Mouse (Mus musculus) right cerebral cortex, postnatal 4 days (tissue): ENCODE measurements around the gene Cacna1e.

Source experiments
- DNase-seq: peaks from one replicate; pipeline ENCODE4 v3.0.0-alpha.2; 2022

Cacna1e gene

GRCm38 (mm10) chr1:154476671-154477070 lies 407.6 kb downstream of the Cacna1e start:
- DNase-seq: no peak

- no peak for DNase-seq
These were observed 408.6 kb downstream of the Cacna1e start for GRCm38 (mm10) chr1:154475706-154476105.

GRCm38 (mm10) chr1:154474156-154474555 lies 410.1 kb downstream of the Cacna1e start:
- no peak for DNase-seq

DNA sequence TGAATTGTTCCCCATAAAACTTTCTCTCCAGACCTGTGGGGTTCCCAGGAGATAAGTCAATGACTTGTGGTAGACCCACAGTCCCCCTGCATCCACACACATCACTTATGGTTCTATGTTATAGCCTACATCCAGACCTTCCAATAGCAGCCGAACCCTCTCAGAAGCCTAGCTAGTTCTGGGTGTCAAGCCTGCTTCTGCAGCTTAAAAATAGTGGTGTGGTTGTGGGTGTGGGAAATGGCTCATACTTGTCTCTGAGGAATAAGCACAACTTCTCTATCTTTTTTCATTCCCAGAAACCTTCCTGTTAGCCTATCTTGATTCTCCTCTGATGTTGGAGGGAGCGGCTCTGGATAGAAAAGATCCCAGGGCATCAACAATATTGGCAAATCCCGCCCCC lies 417.0 kb downstream of the Cacna1e start:
- no peak for DNase-seq

GRCm38 (mm10) chr1:154461521-154461920 lies 422.8 kb downstream of the Cacna1e start:
- DNase-seq: no peak

- DNase-seq: no peak
These were observed 424.2 kb downstream of the Cacna1e start for GRCm38 (mm10) chr1:154460067-154460466.

GRCm38 (mm10) chr1:154458601-154459000 lies 425.7 kb downstream of the Cacna1e start:
- no peak for DNase-seq

DNA sequence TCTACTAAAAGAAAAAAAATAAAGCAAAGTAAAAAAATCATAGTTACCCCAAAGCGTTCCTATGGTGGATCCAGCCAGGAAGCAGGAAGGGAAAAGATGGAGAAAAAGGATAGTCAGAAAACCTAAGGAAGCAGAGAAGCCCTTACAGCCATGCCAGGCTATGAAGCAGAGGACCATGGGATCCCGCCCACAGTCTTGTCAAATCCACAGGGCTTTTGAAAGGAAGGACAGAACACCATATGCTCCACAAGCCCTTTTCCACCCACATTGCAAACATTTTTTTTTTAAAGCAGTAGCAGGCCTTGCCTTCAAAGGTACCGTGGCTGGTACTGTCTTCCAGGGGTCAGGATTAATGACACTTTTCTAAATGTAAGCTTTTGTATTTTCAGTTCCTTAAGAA lies 433.5 kb downstream of the Cacna1e start:
- DNase-seq: no peak

- DNase-seq: no peak
These were observed 437.8 kb downstream of the Cacna1e start for GRCm38 (mm10) chr1:154446456-154446855.

GRCm38 (mm10) chr1:154433520-154433919 lies 450.8 kb downstream of the Cacna1e start:
- DNase-seq: no peak

DNA sequence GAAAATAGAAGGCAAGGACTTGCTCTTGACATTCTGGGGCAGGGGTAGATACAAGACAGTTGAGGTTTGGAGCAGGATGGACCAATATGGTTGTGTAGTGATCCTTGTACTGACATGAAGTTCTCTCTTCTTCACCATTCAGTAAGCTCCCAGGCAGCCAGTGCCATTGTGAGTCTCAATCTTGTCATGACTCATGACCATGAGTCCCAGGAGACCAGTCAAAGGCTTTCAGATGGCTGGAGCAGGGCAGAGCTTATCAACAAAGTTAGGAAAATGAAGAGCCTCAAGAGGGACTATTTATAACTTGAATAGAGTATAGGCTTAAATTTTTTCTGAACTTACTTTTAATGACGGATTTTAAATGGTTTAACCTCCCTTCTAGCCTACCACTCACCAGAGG lies 451.2 kb downstream of the Cacna1e start:
- DNase-seq: no peak

DNA sequence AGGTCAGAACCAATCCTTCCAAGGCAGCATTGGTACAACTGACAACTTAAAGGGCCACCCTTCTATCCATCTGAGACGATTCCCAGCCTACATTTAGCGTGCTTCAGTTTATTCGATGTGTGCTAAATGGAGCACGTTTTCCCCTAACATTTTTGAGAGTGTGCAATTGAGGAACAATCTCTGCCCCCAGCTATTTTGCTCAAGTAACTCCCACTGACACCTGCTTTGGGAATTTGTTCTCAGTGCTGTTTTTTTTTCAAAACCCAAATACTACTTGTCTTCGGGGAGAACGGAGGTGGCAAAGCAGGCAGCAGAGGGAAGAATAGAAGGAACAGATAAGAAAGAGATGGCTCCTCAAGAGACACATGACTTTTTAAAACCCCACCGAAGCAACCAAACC lies 456.0 kb downstream of the Cacna1e start:
- DNase-seq: no peak

GRCm38 (mm10) chr1:154418278-154418677 lies 466.0 kb downstream of the Cacna1e start:
- peak; percentile 39 for DNase-seq

DNA sequence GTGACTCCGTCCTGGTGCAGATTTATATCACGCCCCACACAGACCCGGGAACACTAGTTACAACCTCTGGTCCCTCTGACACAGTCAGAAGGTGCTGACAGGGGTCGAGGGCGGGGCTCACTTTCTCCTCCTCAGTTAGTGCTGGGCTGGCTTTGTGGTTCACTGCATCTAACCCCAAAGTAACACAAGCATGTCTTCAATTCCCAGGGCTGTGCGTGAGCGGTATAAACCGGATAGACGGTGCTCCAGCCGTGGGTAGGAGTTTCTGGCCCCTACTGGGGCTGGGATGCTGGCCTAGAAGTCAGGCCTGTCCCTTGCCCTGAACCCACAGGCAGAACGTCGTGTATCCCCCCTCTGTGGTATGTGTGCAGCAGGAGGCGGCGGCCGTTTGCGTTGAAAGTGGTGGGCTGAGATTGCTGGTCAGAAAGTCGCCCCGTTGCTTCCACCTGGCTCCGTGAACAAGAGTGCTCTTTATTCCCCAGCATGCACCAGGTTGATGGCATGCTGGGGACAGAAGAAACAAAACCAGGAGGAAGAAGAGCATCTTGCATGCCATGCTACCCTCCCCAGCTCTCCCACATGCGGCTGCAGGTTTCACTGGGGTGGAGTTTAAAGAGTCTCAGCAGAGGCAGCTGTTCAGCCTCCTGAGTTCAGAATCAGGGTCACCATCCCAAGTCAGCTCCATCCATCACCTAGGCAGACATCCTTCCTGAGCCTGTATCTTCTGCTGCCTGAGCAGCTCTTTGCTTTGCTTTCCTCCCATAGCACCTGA lies 467.7 kb downstream of the Cacna1e start:
- no peak for DNase-seq

- no peak for DNase-seq
These were observed 468.5 kb downstream of the Cacna1e start for GRCm38 (mm10) chr1:154415826-154416225.

DNA sequence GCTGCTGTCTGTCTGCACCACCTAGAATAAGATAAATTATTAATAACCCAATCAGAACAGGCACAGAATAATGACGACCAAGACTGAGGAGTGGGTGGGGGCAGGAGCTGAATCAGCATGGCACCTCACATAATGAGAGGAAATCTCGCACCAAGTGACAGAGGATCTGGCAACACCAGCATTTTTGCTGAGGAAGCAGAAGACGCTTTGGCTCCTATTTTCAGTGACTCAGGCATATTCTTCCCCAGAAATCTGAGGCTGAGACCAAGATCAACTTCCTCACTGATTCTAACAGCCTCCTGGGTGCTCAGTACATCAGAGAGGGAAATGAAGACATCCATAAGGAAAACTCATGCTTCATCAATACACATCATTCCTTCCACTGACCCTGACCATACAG lies 471.2 kb downstream of the Cacna1e start:
- DNase-seq: no peak

DNA sequence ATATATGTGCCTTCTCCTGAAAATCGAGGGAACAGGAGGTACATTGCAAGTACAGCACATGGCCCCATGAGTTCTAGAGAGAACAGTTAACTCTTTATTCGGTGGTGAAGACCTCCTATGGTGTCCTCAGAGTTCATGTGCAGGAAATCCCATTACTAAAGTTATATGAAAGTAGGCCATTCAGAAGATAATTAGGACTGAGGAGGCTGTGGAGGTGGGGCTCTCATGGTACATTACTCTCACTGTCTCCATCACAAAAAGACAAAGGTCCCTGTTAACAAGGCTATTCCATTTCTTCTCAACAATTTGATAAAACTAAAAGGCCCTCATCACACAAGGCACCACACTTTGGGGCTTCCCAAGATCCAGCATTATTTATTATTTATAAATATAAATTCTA lies 475.2 kb downstream of the Cacna1e start:
- DNase-seq: no peak

GRCm38 (mm10) chr1:154391979-154392378 lies 492.3 kb downstream of the Cacna1e start:
- DNase-seq: no peak
